Mouse (Mus musculus) G1E (cell line): ENCODE data around the gene Cdc42se2. TPM values are rescaled to one million over a fixed set of nuclear protein-coding genes. Genes with fewer than 3 reads are reported as not detected.
A peak's percentile ranks its signal among the peaks of the same experiment; 100 is the strongest.

Experiments used
- ATAC-seq: 2 replicates; pipeline ENCODE4 v1.8.0; 2016; ENCODE audit warnings: mild to moderate bottlenecking; ENCODE audit not compliant: insufficient number of reproducible peaks, poor library complexity, low FRiP score, severe bottlenecking; ENCODE audit errors: extremely low read depth
- DNase-seq: peaks from one replicate; pipeline ENCODE4 v3.0.0; 2012; ENCODE audit warnings: low spot score
- H3K27me3 ChIP-seq: 2 replicates; pipeline ENCODE4 v1.6.1; 2012; ENCODE audit warnings: mild to moderate bottlenecking, low read length, inconsistent platforms; ENCODE audit not compliant: insufficient read depth
- H3K36me3 ChIP-seq: replicated peaks from 2 replicates; pipeline ENCODE3; 2012; ENCODE audit warnings: mild to moderate bottlenecking, inconsistent platforms
- H3K4me1 ChIP-seq: 2 replicates; pipeline ENCODE4 v1.6.1; 2012; ENCODE audit warnings: low read depth, low read length, inconsistent platforms, mixed read lengths; ENCODE audit not compliant: insufficient read depth
- H3K4me3 ChIP-seq: 2 replicates; pipeline ENCODE4 v1.5.1; 2012; ENCODE audit warnings: low read depth, mild to moderate bottlenecking, inconsistent platforms, low read length, moderate library complexity, mixed read lengths
- H3K9me3 ChIP-seq: replicated peaks from 2 replicates; pipeline ENCODE4 v1.6.1; 2012; ENCODE audit warnings: inconsistent platforms
- CTCF ChIP-seq: IDR thresholded peaks from 2 replicates; pipeline ENCODE4 v1.5.1; 2012; ENCODE audit warnings: low read depth, low read length, inconsistent platforms, mixed read lengths
- GATA1 ChIP-seq: IDR thresholded peaks from 2 replicates; pipeline ENCODE4 v1.6.1; 2012; ENCODE audit warnings: borderline replicate concordance, low read length, inconsistent platforms, mixed read lengths
- GATA2 ChIP-seq: IDR thresholded peaks from 2 replicates; pipeline ENCODE4 v1.6.1; 2012; ENCODE audit warnings: low read depth, low read length, inconsistent platforms, borderline replicate concordance
- POLR2AphosphoS5 ChIP-seq: IDR thresholded peaks from 2 replicates; pipeline ENCODE4 v1.6.1; 2012; ENCODE audit warnings: low read depth, low read length, inconsistent platforms; ENCODE audit not compliant: insufficient replicate concordance
- TAL1 ChIP-seq: conservative IDR thresholded peaks from 2 replicates; pipeline ENCODE4 v1.6.1; 2012; ENCODE audit warnings: low read depth, low read length, inconsistent platforms, mixed read lengths
- polyA plus RNA-seq: library from polyadenylated mRNA; stranded (reverse); fragments of >175 nt; gene quantifications from 2 replicates; pipeline ENCODE4 v1.2.3, GENCODE M21; 2012
- total RNA-seq, 2 experiments: library from RNA; stranded (forward) in 1 of 2; stranded (reverse) in 1 of 2; fragments of 200-1000 nt in 1 of 2; fragments of >200 nt in 1 of 2; fragmentation: Nextera tagmentation in 1 of 2; gene quantifications; 2 replicates each; pipeline ENCODE4 v1.2.3; 2014 to 2017

Cdc42se2 gene
- total and polyA plus RNA-seq, 3 experiments: 5.0 to 32.9 (median 25.0) TPM

DNA sequence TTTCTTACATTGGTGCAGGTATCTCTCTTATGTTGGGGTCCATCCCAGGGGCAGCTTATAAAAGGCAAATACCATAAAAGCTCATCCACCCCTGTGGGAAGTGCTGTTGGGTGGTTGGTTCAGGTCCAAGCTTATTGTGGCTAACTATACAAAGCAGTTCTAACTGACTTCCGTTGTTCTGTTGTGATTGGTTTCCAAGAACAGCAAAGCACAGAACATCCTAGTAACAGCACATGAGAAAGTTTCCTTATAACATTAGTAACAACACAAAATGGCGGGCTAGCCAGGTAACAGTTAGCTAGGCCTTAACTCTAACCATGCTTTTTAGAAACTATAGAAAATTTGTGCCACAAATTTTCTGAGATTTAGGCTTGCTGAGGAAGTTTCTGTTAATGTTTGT lies 79.3 kb downstream of the Cdc42se2 start:
- H3K27me3 ChIP-seq: no peaks in the 10 kb centered on the region; the same call in 1 of the 2 replicates
- no peak for TF ChIP-seq POLR2AphosphoS5
- no peak for TF ChIP-seq GATA2
- no peak for TF ChIP-seq TAL1
- no peak for TF ChIP-seq CTCF
- no peak for TF ChIP-seq GATA1
- H3K4me3 ChIP-seq: no peak overlapping the region
- peaks cover 10% of the 10 kb centered on the region for H3K36me3 ChIP-seq
- H3K4me1 ChIP-seq: no peaks in the 10 kb centered on the region
- DNase-seq (no peak), ATAC-seq (no peak)
- H3K9me3 ChIP-seq: no peaks in the 10 kb centered on the region

DNA sequence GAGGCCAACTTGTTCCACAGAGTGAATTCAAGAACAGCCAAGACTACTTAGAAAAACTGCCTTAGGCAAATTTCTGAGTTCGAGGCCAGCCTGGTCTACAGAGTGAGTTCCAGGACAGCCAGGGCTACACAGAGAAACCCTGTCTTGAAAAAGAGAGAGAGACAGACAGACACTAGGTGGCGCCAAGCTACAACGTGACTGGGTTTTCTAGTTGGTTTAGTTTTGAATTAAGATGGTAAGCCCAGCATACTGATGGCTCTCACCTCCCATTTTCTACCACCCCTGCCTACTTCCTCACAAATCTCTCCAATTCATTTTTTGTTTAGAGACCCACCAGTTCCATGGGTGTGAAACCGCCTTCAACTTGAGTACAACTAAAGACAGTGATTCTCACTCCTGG lies 84.2 kb downstream of the Cdc42se2 start:
- ATAC-seq (no peak), DNase-seq (no peak)
- Histone ChIP-seq H3K9me3 (no peaks in the 10 kb centered on the region), H3K4me1 (no peaks in the 10 kb centered on the region), H3K27me3 (no peaks in the 10 kb centered on the region; the same call in 1 of the 2 replicates), H3K4me3 (no peak overlapping the region), H3K36me3 (peaks cover 25% of the 10 kb centered on the region)
- TF ChIP-seq GATA1 (no peak), CTCF (peak; percentile 39; the same call in 1 of the 2 replicates), POLR2AphosphoS5 (no peak)

DNA sequence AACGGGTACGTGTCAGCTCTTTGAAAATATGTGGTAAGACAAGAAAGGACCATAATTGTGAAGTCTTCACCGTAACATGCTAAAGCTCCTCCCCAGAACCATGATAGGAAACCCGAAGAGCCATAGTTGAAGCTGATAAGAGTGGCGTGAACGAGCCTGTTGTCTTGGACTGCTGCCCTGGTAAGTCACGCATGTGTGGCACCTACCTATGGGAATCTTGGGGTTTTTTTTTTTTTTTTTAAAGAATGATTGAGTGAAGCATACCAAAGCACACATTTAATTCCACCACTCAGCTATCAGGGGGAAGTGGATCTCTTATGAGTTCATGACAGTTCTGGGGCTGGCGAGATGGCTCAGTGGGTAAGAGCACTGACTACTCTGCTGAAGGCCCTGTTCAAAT lies 85.6 kb downstream of the Cdc42se2 start:
- no peak for TF ChIP-seq POLR2AphosphoS5
- no peak for TF ChIP-seq GATA2
- no peak for TF ChIP-seq GATA1
- TF ChIP-seq TAL1: no peak
- TF ChIP-seq CTCF: no peak
- ATAC-seq (no peak), DNase-seq (no peak)

GRCm38 (mm10) chr11:54699972-54700371 lies 87.5 kb downstream of the Cdc42se2 start:
- DNase-seq (no peak), ATAC-seq (no peak)
- Histone ChIP-seq H3K4me3 (no peak overlapping the region), H3K36me3 (peaks cover 57% of the 10 kb centered on the region), H3K9me3 (no peaks in the 10 kb centered on the region), H3K27me3 (no peaks in the 10 kb centered on the region), H3K4me1 (no peaks in the 10 kb centered on the region)
- TF ChIP-seq GATA2 (no peak), TAL1 (no peak), POLR2AphosphoS5 (no peak), GATA1 (no peak), CTCF (no peak)

More for the DNA sequence above, 85.6 kb downstream of the Cdc42se2 start:
- H3K4me3 ChIP-seq: no peak overlapping the region
- H3K9me3 ChIP-seq: no peaks in the 10 kb centered on the region
- no peaks in the 10 kb centered on the region for H3K4me1 ChIP-seq
- no peaks in the 10 kb centered on the region; the same call in 1 of the 2 replicates for H3K27me3 ChIP-seq
- H3K36me3 ChIP-seq: peaks cover 38% of the 10 kb centered on the region

DNA sequence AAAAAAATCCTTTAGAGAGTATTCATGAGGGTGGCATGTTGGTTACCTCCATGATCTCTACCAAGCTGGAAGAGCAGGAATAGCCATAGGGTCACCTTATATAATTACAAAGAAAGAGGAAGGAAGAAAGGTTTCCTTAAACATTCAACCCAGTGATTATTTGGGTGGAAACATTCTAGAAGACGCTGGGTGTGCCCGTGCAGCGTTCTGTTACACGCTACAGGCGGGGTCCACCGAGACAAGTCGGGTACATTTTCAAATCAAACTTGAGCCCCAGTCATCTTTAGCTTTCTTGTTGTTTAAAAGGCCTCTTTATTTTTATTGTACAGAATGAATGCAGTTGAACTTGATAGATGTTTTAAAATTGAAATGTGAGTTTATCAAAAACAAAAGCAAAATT lies 88.8 kb downstream of the Cdc42se2 start:
- H3K36me3 ChIP-seq: peaks cover 66% of the 10 kb centered on the region
- TF ChIP-seq GATA2: no peak
- TF ChIP-seq GATA1: no peak
- no peak for TF ChIP-seq TAL1
- TF ChIP-seq CTCF: no peak
- TF ChIP-seq POLR2AphosphoS5: no peak
- DNase-seq: no peak
- no peak for ATAC-seq
- no peaks in the 10 kb centered on the region for H3K9me3 ChIP-seq
- H3K27me3 ChIP-seq: no peaks in the 10 kb centered on the region
- H3K4me3 ChIP-seq: no peak overlapping the region
- no peaks in the 10 kb centered on the region for H3K4me1 ChIP-seq

DNA sequence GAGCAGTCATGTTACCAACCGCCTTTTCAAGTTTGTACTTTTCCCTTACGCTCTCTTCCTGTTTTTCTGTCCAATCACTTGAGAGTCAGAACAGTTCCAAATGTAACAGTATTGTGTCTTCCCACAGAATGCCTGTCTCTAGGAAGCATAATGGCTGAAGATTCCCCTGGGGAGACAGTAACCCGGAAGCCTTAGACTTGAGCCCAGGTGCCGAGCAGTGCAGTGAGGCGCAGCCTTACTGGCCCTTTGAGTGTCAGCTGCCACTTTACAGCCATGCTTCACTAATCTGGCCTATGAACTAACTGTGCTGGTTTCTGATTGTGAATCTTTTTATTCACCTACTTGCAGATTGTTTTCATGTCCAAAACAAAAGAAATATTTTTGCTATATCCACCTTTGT lies 89.9 kb downstream of the Cdc42se2 start:
- TF ChIP-seq POLR2AphosphoS5 (no peak), GATA1 (no peak), GATA2 (no peak), TAL1 (no peak), CTCF (no peak)
- no peaks in the 10 kb centered on the region for H3K4me1 ChIP-seq
- H3K9me3 ChIP-seq: no peaks in the 10 kb centered on the region
- no peaks in the 10 kb centered on the region for H3K27me3 ChIP-seq
- ATAC-seq (no peak), DNase-seq (no peak)
- no peak overlapping the region for H3K4me3 ChIP-seq
- peaks cover 73% of the 10 kb centered on the region for H3K36me3 ChIP-seq

DNA sequence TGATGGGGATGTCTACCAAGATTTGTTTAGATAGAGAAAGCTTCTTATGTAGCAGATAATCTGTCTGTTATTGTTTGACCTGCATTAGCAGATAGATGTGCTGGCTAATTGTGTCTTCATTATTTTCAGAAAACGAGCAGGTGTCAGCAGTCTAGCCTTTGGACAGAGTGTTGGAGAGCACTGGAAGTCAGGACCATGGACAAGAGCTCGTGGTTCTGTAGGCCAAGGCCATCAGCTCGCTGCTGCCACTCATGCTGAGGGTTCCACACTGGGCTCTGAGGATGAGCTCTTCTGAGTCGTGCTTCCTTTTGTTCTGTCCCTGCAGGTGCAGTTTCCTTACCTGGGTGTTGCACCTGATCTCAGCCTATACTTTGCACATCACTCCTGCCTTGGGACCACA lies 91.5 kb downstream of the Cdc42se2 start:
- no peaks in the 10 kb centered on the region for H3K27me3 ChIP-seq
- H3K4me1 ChIP-seq: peaks cover 2% of the 10 kb centered on the region; the same call in 1 of the 2 replicates
- ATAC-seq (no peak), DNase-seq (no peak)
- no peaks in the 10 kb centered on the region for H3K9me3 ChIP-seq
- no peak for TF ChIP-seq POLR2AphosphoS5
- no peak for TF ChIP-seq GATA1
- TF ChIP-seq CTCF: no peak
- no peak for TF ChIP-seq TAL1
- no peak for TF ChIP-seq GATA2
- peaks cover 84% of the 10 kb centered on the region for H3K36me3 ChIP-seq
- H3K4me3 ChIP-seq: no peak overlapping the region
